Mouse (Mus musculus): Measurements from ENCODE around the gene Mtr. TPM values are rescaled to one million over a fixed set of nuclear protein-coding genes. Genes with fewer than 3 reads are reported as not detected.

The Mtr gene
- total and polyA plus RNA-seq, 3 experiments: 26.4 to 58.5 (median 48.7) TPM

GRCm38 (mm10) chr13:12293810-12294209 lies 35.9 kb upstream of the Mtr start:
- Histone ChIP-seq H3K9me3 (replicated peaks) (no peaks in the 10 kb centered on the region), H3K36me3 (replicated peaks) (no peaks in the 10 kb centered on the region), H3K4me1 (ENCODE audit: insufficient read depth, low read depth, low read length) (no peaks in the 10 kb centered on the region), H3K27me3 (ENCODE audit: insufficient read depth, low read length) (peaks cover 15% of the 10 kb centered on the region), H3K4me3 (ENCODE audit: low read depth, low read length) (no peak overlapping the region)
- TF ChIP-seq GATA2 (IDR thresholded peaks at IDR 0.05; ENCODE audit: borderline replicate concordance, low read depth, low read length) (no peak), GATA1 (IDR thresholded peaks at IDR 0.05; ENCODE audit: borderline replicate concordance, low read length) (no peak), CTCF (IDR thresholded peaks at IDR 0.05; ENCODE audit: low read depth, low read length) (no peak), POLR2AphosphoS5 (IDR thresholded peaks at IDR 0.05; ENCODE audit: insufficient replicate concordance, low read depth, low read length) (no peak), TAL1 (conservative IDR thresholded peaks at IDR 0.05; ENCODE audit: low read depth, low read length) (no peak)
- ATAC-seq (ENCODE audit: extremely low read depth, insufficient number of reproducible peaks, low FRiP score, poor library complexity, severe bottlenecking) (no peak), DNase-seq (ENCODE audit: low spot score) (no peak)

DNA sequence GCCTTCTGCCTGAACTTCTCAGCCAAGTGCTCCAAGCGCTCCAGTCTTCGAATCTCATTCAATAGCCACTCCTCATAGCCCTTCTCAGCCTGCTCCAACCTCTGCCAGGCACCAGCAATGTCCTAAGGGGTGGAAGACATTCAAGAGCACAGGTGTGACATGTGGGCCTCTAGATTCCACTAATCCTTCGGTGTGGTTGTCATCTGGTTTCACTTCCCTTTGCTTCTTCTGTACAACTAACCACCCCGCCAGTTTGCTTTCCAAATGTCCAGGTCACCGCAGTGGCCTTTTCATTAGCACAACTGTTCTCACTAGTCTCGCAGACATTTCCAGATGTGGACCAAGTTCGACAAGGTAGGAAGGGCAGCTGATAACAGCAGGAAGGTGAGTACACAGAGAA lies 32.8 kb upstream of the Mtr start:
- no peaks in the 10 kb centered on the region for H3K4me1 ChIP-seq (ENCODE audit: insufficient read depth, low read depth, low read length)
- H3K4me3 ChIP-seq (ENCODE audit: low read depth, low read length): no peak overlapping the region
- H3K36me3 ChIP-seq (replicated peaks): no peaks in the 10 kb centered on the region
- ATAC-seq (ENCODE audit: extremely low read depth, insufficient number of reproducible peaks, low FRiP score, poor library complexity, severe bottlenecking): no peak
- no peaks in the 10 kb centered on the region for H3K9me3 ChIP-seq (replicated peaks)
- peaks cover 13% of the 10 kb centered on the region for H3K27me3 ChIP-seq (ENCODE audit: insufficient read depth, low read length)
- DNase-seq (ENCODE audit: low spot score): no peak
- TF ChIP-seq CTCF (IDR thresholded peaks at IDR 0.05; ENCODE audit: low read depth, low read length) (no peak), GATA2 (IDR thresholded peaks at IDR 0.05; ENCODE audit: borderline replicate concordance, low read depth, low read length) (no peak), GATA1 (IDR thresholded peaks at IDR 0.05; ENCODE audit: borderline replicate concordance, low read length) (no peak), TAL1 (conservative IDR thresholded peaks at IDR 0.05; ENCODE audit: low read depth, low read length) (no peak), POLR2AphosphoS5 (IDR thresholded peaks at IDR 0.05; ENCODE audit: insufficient replicate concordance, low read depth, low read length) (no peak)

DNA sequence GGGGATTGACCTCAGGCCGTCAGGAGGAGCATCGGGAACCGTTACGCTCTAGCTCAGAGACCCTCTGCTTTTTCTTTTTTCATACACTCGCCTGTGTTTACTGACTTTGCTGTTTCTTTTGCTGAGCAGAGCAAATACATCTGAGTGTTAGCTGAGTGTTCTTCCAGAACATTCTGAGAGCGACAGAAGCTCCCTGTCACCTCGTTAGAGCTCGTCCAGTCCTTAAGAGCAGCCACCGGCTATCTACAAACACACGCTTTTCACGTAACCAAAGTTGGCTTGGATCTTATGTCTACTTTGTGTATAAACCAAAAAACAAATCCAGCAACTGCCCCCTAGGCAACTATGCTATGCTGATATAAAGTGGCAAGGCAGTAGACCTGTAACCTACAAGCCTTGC lies 26.6 kb upstream of the Mtr start:
- H3K27me3 ChIP-seq (ENCODE audit: insufficient read depth, low read length): peaks cover 8% of the 10 kb centered on the region
- H3K36me3 ChIP-seq (replicated peaks): no peaks in the 10 kb centered on the region
- no peaks in the 10 kb centered on the region for H3K9me3 ChIP-seq (replicated peaks)
- H3K4me3 ChIP-seq (ENCODE audit: low read depth, low read length): no peak overlapping the region
- ATAC-seq (ENCODE audit: extremely low read depth, insufficient number of reproducible peaks, low FRiP score, poor library complexity, severe bottlenecking): no peak
- DNase-seq (ENCODE audit: low spot score): no peak
- no peak for TF ChIP-seq POLR2AphosphoS5 (IDR thresholded peaks at IDR 0.05; ENCODE audit: insufficient replicate concordance, low read depth, low read length)
- no peak for TF ChIP-seq GATA2 (IDR thresholded peaks at IDR 0.05; ENCODE audit: borderline replicate concordance, low read depth, low read length)
- TF ChIP-seq GATA1 (IDR thresholded peaks at IDR 0.05; ENCODE audit: borderline replicate concordance, low read length): no peak
- TF ChIP-seq TAL1 (conservative IDR thresholded peaks at IDR 0.05; ENCODE audit: low read depth, low read length): no peak
- no peak for TF ChIP-seq CTCF (IDR thresholded peaks at IDR 0.05; ENCODE audit: low read depth, low read length)
- no peaks in the 10 kb centered on the region for H3K4me1 ChIP-seq (ENCODE audit: insufficient read depth, low read depth, low read length)

DNA sequence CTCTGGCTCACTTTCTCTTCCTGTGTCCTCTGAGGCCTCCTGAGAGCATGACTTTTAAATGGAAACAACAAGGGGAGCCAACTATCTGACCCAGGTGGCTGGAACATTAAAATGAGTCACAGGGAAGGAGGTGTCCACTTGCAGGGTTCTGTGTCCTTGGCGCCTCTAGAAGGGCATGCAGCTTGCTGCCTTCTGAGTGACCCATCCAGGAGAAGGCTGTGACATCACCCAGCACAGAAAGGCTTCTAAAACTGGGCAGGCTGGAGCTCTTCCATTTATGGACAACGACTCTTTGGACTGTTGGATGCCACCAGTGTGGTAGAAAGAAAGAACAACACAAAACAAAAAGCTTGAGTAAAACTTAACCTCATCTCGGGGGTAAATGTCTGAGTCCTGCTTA lies 25.9 kb upstream of the Mtr start:
- H3K4me1 ChIP-seq (ENCODE audit: insufficient read depth, low read depth, low read length): no peaks in the 10 kb centered on the region
- no peak for DNase-seq (ENCODE audit: low spot score)
- TF ChIP-seq TAL1 (conservative IDR thresholded peaks at IDR 0.05; ENCODE audit: low read depth, low read length): no peak
- no peak for TF ChIP-seq CTCF (IDR thresholded peaks at IDR 0.05; ENCODE audit: low read depth, low read length)
- no peak for TF ChIP-seq GATA2 (IDR thresholded peaks at IDR 0.05; ENCODE audit: borderline replicate concordance, low read depth, low read length)
- TF ChIP-seq POLR2AphosphoS5 (IDR thresholded peaks at IDR 0.05; ENCODE audit: insufficient replicate concordance, low read depth, low read length): no peak
- no peak for TF ChIP-seq GATA1 (IDR thresholded peaks at IDR 0.05; ENCODE audit: borderline replicate concordance, low read length)

GRCm38 (mm10) chr13:12274721-12275120 lies 16.8 kb upstream of the Mtr start:
- TF ChIP-seq TAL1 (conservative IDR thresholded peaks at IDR 0.05; ENCODE audit: low read depth, low read length): no peak
- no peak for TF ChIP-seq CTCF (IDR thresholded peaks at IDR 0.05; ENCODE audit: low read depth, low read length)
- TF ChIP-seq POLR2AphosphoS5 (IDR thresholded peaks at IDR 0.05; ENCODE audit: insufficient replicate concordance, low read depth, low read length): no peak
- TF ChIP-seq GATA2 (IDR thresholded peaks at IDR 0.05; ENCODE audit: borderline replicate concordance, low read depth, low read length): no peak
- TF ChIP-seq GATA1 (IDR thresholded peaks at IDR 0.05; ENCODE audit: borderline replicate concordance, low read length): no peak
- H3K9me3 ChIP-seq (replicated peaks): no peaks in the 10 kb centered on the region
- H3K27me3 ChIP-seq (ENCODE audit: insufficient read depth, low read length): peaks cover 42% of the 10 kb centered on the region
- no peaks in the 10 kb centered on the region for H3K36me3 ChIP-seq (replicated peaks)
- DNase-seq (ENCODE audit: low spot score) (no peak), ATAC-seq (ENCODE audit: extremely low read depth, insufficient number of reproducible peaks, low FRiP score, poor library complexity, severe bottlenecking) (no peak)
- no peak overlapping the region for H3K4me3 ChIP-seq (ENCODE audit: low read depth, low read length)
- H3K4me1 ChIP-seq (ENCODE audit: insufficient read depth, low read depth, low read length): 0 out of 2 replicates have a peak, but pooled peaks cover 3% of the 10 kb centered on the region

More for the DNA sequence above, 25.9 kb upstream of the Mtr start:
- Histone ChIP-seq H3K4me3 (ENCODE audit: low read depth, low read length) (no peak overlapping the region), H3K9me3 (replicated peaks) (no peaks in the 10 kb centered on the region), H3K27me3 (ENCODE audit: insufficient read depth, low read length) (peaks cover 8% of the 10 kb centered on the region), H3K36me3 (replicated peaks) (no peaks in the 10 kb centered on the region)
- ATAC-seq (ENCODE audit: extremely low read depth, insufficient number of reproducible peaks, low FRiP score, poor library complexity, severe bottlenecking): no peak

- no peak for ATAC-seq (ENCODE audit: extremely low read depth, insufficient number of reproducible peaks, low FRiP score, poor library complexity, severe bottlenecking)
- Histone ChIP-seq H3K27me3 (ENCODE audit: insufficient read depth, low read length) (peaks cover 46% of the 10 kb centered on the region), H3K9me3 (replicated peaks) (no peaks in the 10 kb centered on the region), H3K36me3 (replicated peaks) (no peaks in the 10 kb centered on the region), H3K4me3 (ENCODE audit: low read depth, low read length) (no peak overlapping the region), H3K4me1 (ENCODE audit: insufficient read depth, low read depth, low read length) (0 out of 2 replicates have a peak, but pooled peaks cover 3% of the 10 kb centered on the region)
- TF ChIP-seq POLR2AphosphoS5 (IDR thresholded peaks at IDR 0.05; ENCODE audit: insufficient replicate concordance, low read depth, low read length): no peak
- TF ChIP-seq CTCF (IDR thresholded peaks at IDR 0.05; ENCODE audit: low read depth, low read length): no peak
- no peak for TF ChIP-seq GATA1 (IDR thresholded peaks at IDR 0.05; ENCODE audit: borderline replicate concordance, low read length)
- no peak for TF ChIP-seq TAL1 (conservative IDR thresholded peaks at IDR 0.05; ENCODE audit: low read depth, low read length)
- TF ChIP-seq GATA2 (IDR thresholded peaks at IDR 0.05; ENCODE audit: borderline replicate concordance, low read depth, low read length): no peak
- no peak for DNase-seq (ENCODE audit: low spot score)
Observed at GRCm38 (mm10) chr13:12274220-12274619, 16.3 kb upstream of the Mtr start.
